Mouse (Mus musculus): Measurements from ENCODE around the gene Gabrb2.

GRCm38 (mm10) chr11:42386486-42386885 is 33.1 kb upstream of the Gabrb2 start:
- TF ChIP-seq CTCF (IDR thresholded peaks at IDR 0.05; ENCODE audit: extremely low read depth, insufficient read depth, low read length) (no peak), POLR2A (IDR thresholded peaks at IDR 0.05; ENCODE audit: extremely low read depth, insufficient read depth, low read length) (no peak)
